Mouse (Mus musculus) embryonic facial prominence, embryonic 12.5 days (tissue): ENCODE measurements around the gene Rev3l. TPM values are rescaled to one million over a fixed set of nuclear protein-coding genes. Genes with fewer than 3 reads are reported as not detected.
"Not testable (repeated sequence)": the region's sequence is repeated elsewhere in the genome, so short reads cannot be mapped to it uniquely, and the experiment has no call there.

Experiments
- ATAC-seq: fragments of 200-750 bp; cut with Nextera tagmentation; 2 replicates; pipeline ENCODE4 v1.8.0; 2017; ENCODE audit not compliant: insufficient number of reproducible peaks, insufficient read depth, low FRiP score, low TSS enrichment
- H3K27ac ChIP-seq: fragments of 300-500 bp; sonication (generic); 2 replicates; pipeline ENCODE4 v1.5.1; 2016; ENCODE audit warnings: mild to moderate bottlenecking
- H3K27me3 ChIP-seq: fragments of 300-500 bp; sonication (generic); 2 replicates; pipeline ENCODE4 v1.6.1; 2016; ENCODE audit warnings: mild to moderate bottlenecking, moderate library complexity
- H3K36me3 ChIP-seq: fragments of 300-500 bp; sonication (generic); 2 replicates; pipeline ENCODE4 v1.6.1; 2016; ENCODE audit warnings: mild to moderate bottlenecking
- H3K4me1 ChIP-seq: fragments of 300-500 bp; sonication (generic); 2 replicates; pipeline ENCODE4 v1.6.1; 2016
- H3K4me2 ChIP-seq: fragments of 300-500 bp; sonication (generic); replicated peaks from 2 replicates; pipeline ENCODE4 v1.6.1; 2016; ENCODE audit warnings: mild to moderate bottlenecking, moderate library complexity
- H3K4me3 ChIP-seq: fragments of 300-500 bp; sonication (generic); 2 replicates; pipeline ENCODE4 v1.5.1; 2016; ENCODE audit warnings: mild to moderate bottlenecking
- H3K9ac ChIP-seq: fragments of 300-500 bp; sonication (generic); 2 replicates; pipeline ENCODE4 v1.6.1; 2016; ENCODE audit warnings: mild to moderate bottlenecking, moderate library complexity
- H3K9me3 ChIP-seq: fragments of 300-500 bp; sonication (generic); 2 replicates; pipeline ENCODE4 v1.6.1; 2016; ENCODE audit warnings: mild to moderate bottlenecking, moderate library complexity
- WGBS: fragments of 180-500 bp; shearing (Covaris S2); methylation state at CpG from one replicate; pipeline ENCODE4 v1.1.7; 2016; 5-methylcytosine and 5-hydroxymethylcytosine counted together
- polyA plus RNA-seq: library from polyadenylated mRNA; unstranded; fragments of >200 nt; fragmentation: Nextera tagmentation; extraction: Ambion mirVana; gene quantifications from 2 replicates; pipeline ENCODE4 v1.2.1, GENCODE M21; 2016

The Rev3l gene
- polyA plus RNA-seq, 1 experiment from 2014 or later: 21.7 TPM

DNA sequence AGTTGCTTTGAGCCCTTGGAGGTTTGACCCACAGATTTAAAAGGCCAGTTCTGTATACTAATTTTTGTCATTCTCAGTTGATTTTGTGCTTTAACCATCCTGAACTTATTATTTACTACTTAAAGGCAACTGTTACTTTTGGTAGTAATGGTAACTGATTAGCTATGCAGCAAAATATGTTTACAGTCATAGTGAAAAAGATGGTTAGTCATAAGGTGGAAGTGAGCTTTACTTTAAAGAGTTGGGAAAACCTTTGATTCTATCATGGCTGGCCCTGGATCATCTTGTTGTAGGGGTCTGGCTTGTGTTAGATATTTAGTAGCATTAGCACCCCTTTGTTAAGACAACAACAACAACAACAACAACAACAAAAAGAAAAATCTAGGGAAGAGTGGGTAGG lies 180.7 kb downstream of the Rev3l start:
- no peaks in the 10 kb centered on the region for H3K27me3 ChIP-seq
- no peak overlapping the region for H3K9ac ChIP-seq
- no peak overlapping the region for H3K4me2 ChIP-seq
- no peaks in the 10 kb centered on the region for H3K36me3 ChIP-seq
- H3K4me1 ChIP-seq: no peaks in the 10 kb centered on the region
- ATAC-seq: no peak
- H3K4me3 ChIP-seq: no peak overlapping the region
- no peak overlapping the region for H3K27ac ChIP-seq
- no peaks in the 10 kb centered on the region for H3K9me3 ChIP-seq

DNA sequence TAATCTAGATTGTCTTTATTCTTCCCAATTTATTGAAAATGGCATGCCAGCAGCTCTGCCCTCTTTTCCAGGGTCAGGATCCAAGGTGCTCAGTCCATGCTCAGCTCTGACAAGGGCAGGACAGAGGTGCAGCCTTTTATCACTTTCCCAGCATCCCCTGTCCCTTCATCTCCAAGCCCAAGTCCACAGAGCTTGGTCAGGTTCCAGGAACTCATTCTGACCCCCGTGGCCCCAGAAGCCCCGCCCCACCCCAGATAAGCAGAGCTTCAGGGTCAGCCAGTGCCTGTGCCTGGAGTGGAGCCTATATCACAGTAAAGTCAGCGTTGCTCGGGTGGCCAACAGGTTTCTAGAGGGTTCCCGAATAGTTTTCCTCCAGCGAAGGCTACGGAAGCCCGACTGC lies 192.6 kb downstream of the Rev3l start:
- 72% methylated on average over 8 of the region's 8 CpGs for WGBS
- not testable (repeated sequence) for H3K27ac ChIP-seq, H3K9me3 ChIP-seq, ATAC-seq, H3K9ac ChIP-seq, H3K4me2 ChIP-seq, H3K36me3 ChIP-seq, H3K4me1 ChIP-seq, H3K4me3 ChIP-seq
- H3K27me3 ChIP-seq: peaks cover 18% of the 10 kb centered on the region

Other genes with a start within 250 kb of the Rev3l start
- gene Traf3ip2, start 119.2 kb upstream of the Rev3l start, polyA plus RNA-seq: 11.4 and 12.4 TPM in 2 replicates
- gene Mfsd4b4, start 167.1 kb downstream of the Rev3l start, polyA plus RNA-seq: 6.1 and 6.8 TPM in 2 replicates
- gene Mfsd4b2, start 194.8 kb downstream of the Rev3l start, polyA plus RNA-seq: 0.06 and 0.13 TPM in 2 replicates
- gene Mfsd4b3, start 228.0 kb downstream of the Rev3l start, polyA plus RNA-seq: 0.28 and 0.52 TPM in 2 replicates